Comparison of ENCODE assay signal across 10 mouse cellular contexts in the genomic region with DNA sequence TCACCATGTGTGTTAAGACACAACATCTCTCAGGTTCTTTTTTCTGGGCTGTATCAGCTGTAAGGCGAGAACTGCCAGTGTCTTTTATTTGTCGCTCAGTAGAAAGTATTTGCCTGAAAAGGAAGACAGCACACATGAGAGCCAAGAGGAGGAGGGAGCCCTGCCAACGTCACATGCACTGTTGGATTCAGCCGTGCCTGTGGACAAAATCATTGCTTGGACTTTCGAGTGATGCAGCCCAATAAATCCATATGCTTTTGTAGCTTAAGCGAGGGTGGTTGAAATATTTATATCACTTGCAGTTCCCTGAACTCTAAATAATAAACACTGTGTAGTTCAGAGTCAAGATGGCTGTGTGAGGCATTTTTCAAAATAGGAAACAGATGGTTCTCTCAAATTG.
DNase-seq lines count a peak whose midpoint lies in the region; ATAC-seq and TF ChIP-seq lines count a peak whose summit lies in the region.
"Had no signal": no experiment of that assay in that cellular context is flagged by ENCODE, and none has a peak within 500 bp of the region (broad histone marks: within the 10 kb centered on the region; RNA-seq: fewer than 3 reads in every experiment).

No protein-coding gene starts in this region.

- no peak overlapping the region for H3K4me3 ChIP-seq in kidney, adult 2 months (ENCODE audit: insufficient read depth, low read depth, low read length)
- H3K4me3 ChIP-seq: erythroblast, embryonic 14.5 days; stomach, embryonic 15.5 days had no signal

- no peak for ATAC-seq in megakaryocyte, adult 5-6 weeks (ENCODE audit: poor library complexity, severe bottlenecking)

- no peaks in the 10 kb centered on the region; the same call in 1 of the 2 replicates for H3K4me1 ChIP-seq in kidney, adult 2 months (ENCODE audit: control insufficient read depth, insufficient read depth, low read length)
- H3K4me1 ChIP-seq: stomach, embryonic 15.5 days had no signal

- intact Hi-C loops in left cerebral cortex, postnatal 14 days (cut with DNase I): no loop called here

- H3K36me3 ChIP-seq in kidney, adult 2 months (ENCODE audit: control insufficient read depth, insufficient read depth, low read length): no peaks in the 10 kb centered on the region
- H3K36me3 ChIP-seq: stomach, embryonic 15.5 days had no signal

- 55% methylated on average over 6 of the region's 6 CpGs for WGBS in kidney, adult 2 months

- peak; percentile 7 for DNase-seq in kidney, adult 2 months
- no peak for DNase-seq in kidney, adult 11 months
- peak; percentile 65 for DNase-seq in cerebellum, adult 8-10 months
- DNase-seq in frontal cortex, postnatal 36 days (ENCODE audit: low spot score in 2 of 2): peak; percentile 65 to 80
- DNase-seq in left cerebral cortex, postnatal 14 days (ENCODE audit: low spot score in 2 of 2): peak; percentile 43 to 65
- no peak for DNase-seq in thymus, postnatal 36 days
- DNase-seq in adrenal gland, adult 2 months: no peak

- no peaks in the 10 kb centered on the region for H3K27me3 ChIP-seq in kidney, adult 2 months (replicated peaks; ENCODE audit: control insufficient read depth, insufficient read depth, low read length)
- H3K27me3 ChIP-seq: stomach, embryonic 15.5 days had no signal

- no peak overlapping the region for H3K27ac ChIP-seq in kidney, adult 2 months (ENCODE audit: insufficient read depth, low read depth, low read length)
- H3K27ac ChIP-seq: stomach, embryonic 15.5 days had no signal

- TF ChIP-seq CTCF in kidney, adult 2 months (conservative IDR thresholded peaks at IDR 0.05; ENCODE audit: insufficient read depth, insufficient read length, low read depth, low read length): no peak

- TF ChIP-seq POLR2A in kidney, adult 2 months (IDR thresholded peaks at IDR 0.05; ENCODE audit: low read depth, low read length): no peak

Comparison
In these comparisons a context has a peak if more than half of its experiments do, and no peak if none do; other contexts are left out.
1. DNase-seq: peak in kidney, adult 2 months (single experiment), cerebellum, adult 8-10 months (single experiment), frontal cortex, postnatal 36 days (2 of 2) and left cerebral cortex, postnatal 14 days (2 of 2); none in kidney, adult 11 months (single experiment), thymus, postnatal 36 days (0 of 2) and adrenal gland, adult 2 months (single experiment).